Mouse (Mus musculus): ENCODE measurements around the gene Thap4. TPM values are rescaled to one million over a fixed set of nuclear protein-coding genes. Genes with fewer than 3 reads are reported as not detected.

Gene Thap4
- total and polyA plus RNA-seq, 2 experiments, result 10.0 to 17.5 TPM

DNA sequence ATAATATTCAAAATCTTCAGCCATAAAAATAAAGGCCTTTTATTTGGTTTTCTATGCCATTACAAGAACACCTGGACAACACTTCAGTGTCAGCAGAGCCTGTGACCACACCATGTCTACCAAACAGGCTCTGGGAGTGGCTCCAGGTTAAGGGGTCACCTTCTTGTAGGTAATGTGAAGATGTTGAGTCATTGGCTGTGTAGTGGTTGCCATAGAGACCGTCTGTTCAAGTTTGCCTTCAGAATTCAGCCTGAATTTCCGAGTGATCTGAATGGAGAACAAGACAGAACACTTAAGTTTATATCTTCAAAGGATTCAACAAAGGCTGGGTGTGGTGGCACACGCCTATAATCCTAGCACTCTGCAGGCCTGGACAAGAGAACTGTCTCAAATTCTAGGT, 49.3 kb downstream of the Thap4 start:
- H3K36me3 ChIP-seq (ENCODE audit: control insufficient read depth, insufficient read depth, low read length), result peaks cover 6% of the 10 kb centered on the region
- TF ChIP-seq CTCF (IDR thresholded peaks at IDR 0.05; ENCODE audit: low read depth, low read length) (no peak), POLR2A (IDR thresholded peaks at IDR 0.05; ENCODE audit: extremely low read depth, insufficient read depth, low read length) (no peak)
- no peaks in the 10 kb centered on the region for H3K4me1 ChIP-seq (ENCODE audit: control insufficient read depth, insufficient read depth, low read length)
- H3K4me3 ChIP-seq (ENCODE audit: insufficient read depth, low read depth, low read length), result no peak overlapping the region
- 87% methylated on average over 3 of the region's 3 CpGs for WGBS
- H3K27me3 ChIP-seq (ENCODE audit: control insufficient read depth, insufficient read depth, low read length), result no peaks in the 10 kb centered on the region
- H3K9ac ChIP-seq (ENCODE audit: low read depth, low read length), result no peak overlapping the region
- no peak overlapping the region for H3K27ac ChIP-seq (replicated peaks; ENCODE audit: insufficient read depth, low read depth, low read length)
- H3K79me2 ChIP-seq (ENCODE audit: control insufficient read depth, insufficient read depth, low read length), result no peaks in the 10 kb centered on the region
- DNase-seq (ENCODE audit: extremely low read depth, low read depth, low spot score), result no peak

DNA sequence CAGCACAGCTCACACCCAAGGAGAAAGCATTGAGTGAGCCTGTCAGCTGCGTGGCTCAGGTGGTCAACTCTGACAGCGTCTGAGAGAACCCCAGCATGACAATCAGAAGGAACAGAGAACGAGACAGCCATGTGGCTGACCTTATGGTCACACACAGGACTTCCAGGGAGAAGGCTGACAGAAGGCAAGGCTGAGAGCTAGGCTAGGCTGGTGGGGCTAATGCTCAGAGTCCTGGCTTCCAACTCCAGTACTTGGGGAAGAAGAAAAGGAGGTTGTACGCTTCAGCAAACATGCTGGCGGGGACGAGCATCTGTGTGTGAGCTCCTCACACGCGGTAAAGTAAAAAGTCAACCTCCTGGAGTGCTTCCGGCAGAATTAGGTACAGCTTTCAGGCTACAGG, 50.3 kb downstream of the Thap4 start:
- no peaks in the 10 kb centered on the region for H3K79me2 ChIP-seq (ENCODE audit: control insufficient read depth, insufficient read depth, low read length)
- no peaks in the 10 kb centered on the region for H3K27me3 ChIP-seq (ENCODE audit: control insufficient read depth, insufficient read depth, low read length)
- TF ChIP-seq POLR2A (IDR thresholded peaks at IDR 0.05; ENCODE audit: extremely low read depth, insufficient read depth, low read length), result no peak
- no peak for TF ChIP-seq CTCF (IDR thresholded peaks at IDR 0.05; ENCODE audit: low read depth, low read length)
- no peak overlapping the region for H3K27ac ChIP-seq (replicated peaks; ENCODE audit: insufficient read depth, low read depth, low read length)
- 97% methylated on average over 9 of the region's 9 CpGs for WGBS
- H3K4me3 ChIP-seq (ENCODE audit: insufficient read depth, low read depth, low read length), result no peak overlapping the region
- DNase-seq (ENCODE audit: extremely low read depth, low read depth, low spot score), result no peak
- H3K4me1 ChIP-seq (ENCODE audit: control insufficient read depth, insufficient read depth, low read length), result no peaks in the 10 kb centered on the region
- H3K9ac ChIP-seq (ENCODE audit: low read depth, low read length), result no peak overlapping the region
- H3K36me3 ChIP-seq (ENCODE audit: control insufficient read depth, insufficient read depth, low read length), result peaks cover 6% of the 10 kb centered on the region

- no peaks in the 10 kb centered on the region for H3K4me1 ChIP-seq (ENCODE audit: control insufficient read depth, insufficient read depth, low read length)
- H3K4me3 ChIP-seq (ENCODE audit: insufficient read depth, low read depth, low read length), result no peak overlapping the region
- H3K27me3 ChIP-seq (ENCODE audit: control insufficient read depth, insufficient read depth, low read length), result no peaks in the 10 kb centered on the region
- H3K27ac ChIP-seq (replicated peaks; ENCODE audit: insufficient read depth, low read depth, low read length), result no peak overlapping the region
- no peak overlapping the region for H3K9ac ChIP-seq (ENCODE audit: low read depth, low read length)
- H3K79me2 ChIP-seq (ENCODE audit: control insufficient read depth, insufficient read depth, low read length), result no peaks in the 10 kb centered on the region
- TF ChIP-seq POLR2A (IDR thresholded peaks at IDR 0.05; ENCODE audit: extremely low read depth, insufficient read depth, low read length) (no peak), CTCF (IDR thresholded peaks at IDR 0.05; ENCODE audit: low read depth, low read length) (no peak)
- no peak for DNase-seq (ENCODE audit: extremely low read depth, low read depth, low spot score)
- 98% methylated on average over 10 of the region's 10 CpGs for WGBS
- H3K36me3 ChIP-seq (ENCODE audit: control insufficient read depth, insufficient read depth, low read length), result peaks cover 5% of the 10 kb centered on the region
Measured at GRCm38 (mm10) chr1:93703472-93704048, 51.1 kb downstream of the Thap4 start.

GRCm38 (mm10) chr1:93702106-93702505, 52.6 kb downstream of the Thap4 start:
- TF ChIP-seq CTCF (IDR thresholded peaks at IDR 0.05; ENCODE audit: low read depth, low read length) (no peak), POLR2A (IDR thresholded peaks at IDR 0.05; ENCODE audit: extremely low read depth, insufficient read depth, low read length) (no peak)
- DNase-seq (ENCODE audit: extremely low read depth, low read depth, low spot score), result no peak
- Histone ChIP-seq H3K9ac (ENCODE audit: low read depth, low read length) (no peak overlapping the region), H3K79me2 (ENCODE audit: control insufficient read depth, insufficient read depth, low read length) (no peaks in the 10 kb centered on the region), H3K4me3 (ENCODE audit: insufficient read depth, low read depth, low read length) (no peak overlapping the region), H3K27me3 (ENCODE audit: control insufficient read depth, insufficient read depth, low read length) (no peaks in the 10 kb centered on the region), H3K27ac (replicated peaks; ENCODE audit: insufficient read depth, low read depth, low read length) (no peak overlapping the region), H3K36me3 (ENCODE audit: control insufficient read depth, insufficient read depth, low read length) (peaks cover 4% of the 10 kb centered on the region), H3K4me1 (ENCODE audit: control insufficient read depth, insufficient read depth, low read length) (peaks cover 4% of the 10 kb centered on the region; the same call in 1 of the 2 replicates)
- WGBS, result 86% methylated on average over 1 of the region's 1 CpGs

DNA sequence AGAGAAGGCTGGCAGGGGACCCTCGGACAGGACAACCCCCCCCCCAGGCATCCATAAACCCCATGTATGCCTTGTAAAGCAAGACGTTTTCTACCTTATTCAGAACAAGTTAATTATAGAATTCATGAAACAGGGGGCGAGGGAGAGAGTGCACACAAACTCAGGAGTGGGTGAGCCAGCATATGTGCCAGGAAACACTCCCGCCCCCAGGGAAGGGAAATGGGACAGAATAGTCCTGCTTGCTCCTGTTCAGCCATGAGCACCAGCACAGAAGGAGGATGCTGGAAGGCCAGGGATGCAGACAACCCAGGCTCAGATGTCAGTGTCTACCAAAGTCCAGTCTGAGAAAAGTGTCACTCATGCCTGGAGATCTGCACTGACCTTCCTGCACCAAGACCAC, 55.5 kb downstream of the Thap4 start:
- no peaks in the 10 kb centered on the region for H3K27me3 ChIP-seq (ENCODE audit: control insufficient read depth, insufficient read depth, low read length)
- no peak overlapping the region for H3K9ac ChIP-seq (ENCODE audit: low read depth, low read length)
- no peaks in the 10 kb centered on the region for H3K36me3 ChIP-seq (ENCODE audit: control insufficient read depth, insufficient read depth, low read length)
- no peak for DNase-seq (ENCODE audit: extremely low read depth, low read depth, low spot score)
- H3K79me2 ChIP-seq (ENCODE audit: control insufficient read depth, insufficient read depth, low read length), result no peaks in the 10 kb centered on the region
- no peak overlapping the region for H3K4me3 ChIP-seq (ENCODE audit: insufficient read depth, low read depth, low read length)
- H3K4me1 ChIP-seq (ENCODE audit: control insufficient read depth, insufficient read depth, low read length), result peaks cover 5% of the 10 kb centered on the region; the same call in 1 of the 2 replicates
- no peak for TF ChIP-seq CTCF (IDR thresholded peaks at IDR 0.05; ENCODE audit: low read depth, low read length)
- TF ChIP-seq POLR2A (IDR thresholded peaks at IDR 0.05; ENCODE audit: extremely low read depth, insufficient read depth, low read length), result no peak
- H3K27ac ChIP-seq (replicated peaks; ENCODE audit: insufficient read depth, low read depth, low read length), result no peak overlapping the region
- 88% methylated on average over 4 of the region's 4 CpGs for WGBS

DNA sequence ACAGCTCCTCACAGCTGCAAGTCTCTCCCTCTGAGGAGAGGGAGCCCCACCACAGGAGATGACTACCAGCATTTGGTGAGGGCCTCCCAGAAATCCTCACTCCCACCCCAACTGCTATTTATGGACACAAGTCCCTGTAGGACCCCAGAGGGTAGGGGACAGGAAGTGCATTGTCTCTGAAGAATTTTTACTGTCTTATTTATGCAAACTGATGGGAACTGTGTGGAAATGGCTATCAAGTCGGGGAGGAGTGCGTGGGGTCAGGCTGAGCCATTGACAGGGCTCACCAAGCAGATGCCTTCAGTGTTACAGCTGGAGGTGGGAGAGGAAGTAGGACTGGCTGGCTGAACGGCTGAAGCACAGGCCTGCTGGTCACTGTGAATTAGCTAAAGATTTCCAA, 57.3 kb downstream of the Thap4 start:
- TF ChIP-seq CTCF (IDR thresholded peaks at IDR 0.05; ENCODE audit: low read depth, low read length) (no peak), POLR2A (IDR thresholded peaks at IDR 0.05; ENCODE audit: extremely low read depth, insufficient read depth, low read length) (no peak)
- WGBS, result 72% methylated on average over 3 of the region's 3 CpGs
- Histone ChIP-seq H3K4me1 (ENCODE audit: control insufficient read depth, insufficient read depth, low read length) (peaks cover 16% of the 10 kb centered on the region), H3K27ac (replicated peaks; ENCODE audit: insufficient read depth, low read depth, low read length) (0 out of 2 replicates have a peak overlapping the region, but pooled peaks have one; percentile 6), H3K27me3 (ENCODE audit: control insufficient read depth, insufficient read depth, low read length) (no peaks in the 10 kb centered on the region), H3K4me3 (ENCODE audit: insufficient read depth, low read depth, low read length) (no peak overlapping the region), H3K36me3 (ENCODE audit: control insufficient read depth, insufficient read depth, low read length) (no peaks in the 10 kb centered on the region), H3K79me2 (ENCODE audit: control insufficient read depth, insufficient read depth, low read length) (no peaks in the 10 kb centered on the region), H3K9ac (ENCODE audit: low read depth, low read length) (no peak overlapping the region)
- DNase-seq (ENCODE audit: extremely low read depth, low read depth, low spot score), result no peak
